Mouse (Mus musculus): ENCODE results near the gene Mas1. TPM values are rescaled to one million over a fixed set of nuclear protein-coding genes. Genes with fewer than 3 reads are reported as not detected.
A peak's percentile ranks its signal among the peaks of the same experiment; 100 is the strongest.

Gene Mas1
- total RNA-seq, 2 experiments from 2014 or later, result not detected

- ATAC-seq (replicated peaks; ENCODE audit: poor library complexity), result no peak
Observed at GRCm38 (mm10) chr17:12832657-12833056, 35.3 kb downstream of the Mas1 start.

- ATAC-seq (replicated peaks; ENCODE audit: poor library complexity), result no peak
Observed at GRCm38 (mm10) chr17:12832231-12832630, 35.7 kb downstream of the Mas1 start.

- ATAC-seq (replicated peaks; ENCODE audit: poor library complexity), result no peak
Observed at GRCm38 (mm10) chr17:12830351-12830750, 37.6 kb downstream of the Mas1 start.

- peak; percentile 95 for ATAC-seq (replicated peaks; ENCODE audit: poor library complexity)
Observed at GRCm38 (mm10) chr17:12815885-12816284, 52.1 kb downstream of the Mas1 start.

- ATAC-seq (replicated peaks; ENCODE audit: poor library complexity), result no peak
Observed at GRCm38 (mm10) chr17:12814502-12814901, 53.4 kb downstream of the Mas1 start.

GRCm38 (mm10) chr17:12810973-12811303, 57.0 kb downstream of the Mas1 start:
- ATAC-seq (replicated peaks; ENCODE audit: poor library complexity), result no peak

GRCm38 (mm10) chr17:12810103-12810972, 57.6 kb downstream of the Mas1 start:
- peak; percentile 98 for ATAC-seq (replicated peaks; ENCODE audit: poor library complexity)

GRCm38 (mm10) chr17:12808851-12809250, 59.1 kb downstream of the Mas1 start:
- no peak for ATAC-seq (replicated peaks; ENCODE audit: poor library complexity)

GRCm38 (mm10) chr17:12804584-12805445, 63.1 kb downstream of the Mas1 start:
- no peak for ATAC-seq (replicated peaks; ENCODE audit: poor library complexity)

- ATAC-seq (replicated peaks; ENCODE audit: poor library complexity), result no peak
Observed at GRCm38 (mm10) chr17:12801861-12802540, 65.9 kb downstream of the Mas1 start.

- peak; percentile 57; the same call in 1 of the 2 replicates for ATAC-seq (replicated peaks; ENCODE audit: poor library complexity)
Observed at GRCm38 (mm10) chr17:12799368-12800275, 68.3 kb downstream of the Mas1 start.

- no peak for ATAC-seq (replicated peaks; ENCODE audit: poor library complexity)
Observed at GRCm38 (mm10) chr17:12798571-12798970, 69.4 kb downstream of the Mas1 start.

- no peak for ATAC-seq (replicated peaks; ENCODE audit: poor library complexity)
Observed at GRCm38 (mm10) chr17:12797427-12798029, 70.4 kb downstream of the Mas1 start.

GRCm38 (mm10) chr17:12796633-12797032, 71.3 kb downstream of the Mas1 start:
- no peak for ATAC-seq (replicated peaks; ENCODE audit: poor library complexity)

- peak; percentile 91 for ATAC-seq (replicated peaks; ENCODE audit: poor library complexity)
Observed at GRCm38 (mm10) chr17:12793660-12794406, 74.1 kb downstream of the Mas1 start.

GRCm38 (mm10) chr17:12792422-12793206, 75.3 kb downstream of the Mas1 start:
- ATAC-seq (replicated peaks; ENCODE audit: poor library complexity), result peak; percentile 35

- ATAC-seq (replicated peaks; ENCODE audit: poor library complexity), result no peak
Observed at GRCm38 (mm10) chr17:12791420-12791819, 76.5 kb downstream of the Mas1 start.

- no peak for ATAC-seq (replicated peaks; ENCODE audit: poor library complexity)
Observed at GRCm38 (mm10) chr17:12791079-12791406, 76.9 kb downstream of the Mas1 start.
